8 mouse cellular contexts compared by ENCODE assay signal in genomic region chr17:51833578-51834361, GRCm38 (mm10). TPM values are rescaled to one million over a fixed set of nuclear protein-coding genes. Genes with fewer than 3 reads are reported as not detected.
DNase-seq lines count a peak whose midpoint lies in the region; ATAC-seq and TF ChIP-seq lines count a peak whose summit lies in the region.

No protein-coding gene starts in this region.

- H3K27me3 ChIP-seq in embryonic facial prominence, embryonic 12.5 days = peaks cover 51% of the 10 kb centered on the region
- H3K27me3 ChIP-seq in limb, embryonic 10.5 days (ENCODE audit: low read depth, poor library complexity, severe bottlenecking) = peaks cover 78% of the 10 kb centered on the region

- TF ChIP-seq POLR2A in olfactory bulb, adult 2 months (IDR thresholded peaks at IDR 0.05; ENCODE audit: insufficient read depth, low read depth, low read length) = no peak

- H3K9ac ChIP-seq in embryonic facial prominence, embryonic 12.5 days = no peak overlapping the region

- ATAC-seq in embryonic facial prominence, embryonic 12.5 days (ENCODE audit: insufficient number of reproducible peaks, insufficient read depth, low FRiP score, low TSS enrichment) = no peak

- peaks cover 10% of the 10 kb centered on the region; the same call in 1 of the 2 replicates for H3K4me1 ChIP-seq in embryonic facial prominence, embryonic 12.5 days
- H3K4me1 ChIP-seq in limb, embryonic 10.5 days = peaks cover 25% of the 10 kb centered on the region
- H3K4me1 ChIP-seq in olfactory bulb, adult 2 months (ENCODE audit: control insufficient read depth, insufficient read depth, low read length) = peaks cover 19% of the 10 kb centered on the region

- no peaks in the 10 kb centered on the region for H3K36me3 ChIP-seq in embryonic facial prominence, embryonic 12.5 days
- H3K36me3 ChIP-seq in limb, embryonic 10.5 days = no peaks in the 10 kb centered on the region

- 2% methylated on average over 16 of the region's 16 CpGs for WGBS in embryonic facial prominence, embryonic 12.5 days
- WGBS in limb, embryonic 10.5 days = 2% methylated on average over 16 of the region's 16 CpGs
- WGBS in olfactory bulb, adult 2 months = 6% methylated on average over 16 of the region's 16 CpGs

- H3K27ac ChIP-seq in left cerebral cortex, adult 2 months = peak overlapping the region; percentile 63
- no peak overlapping the region for H3K27ac ChIP-seq in embryonic facial prominence, embryonic 12.5 days
- no peak overlapping the region for H3K27ac ChIP-seq in limb, embryonic 10.5 days
- H3K27ac ChIP-seq in olfactory bulb, adult 2 months (ENCODE audit: insufficient read depth, low read depth, low read length) = no peak overlapping the region

- no peak for TF ChIP-seq CTCF in left cerebral cortex, adult 2 months (IDR thresholded peaks at IDR 0.05)
- TF ChIP-seq CTCF in olfactory bulb, adult 2 months (IDR thresholded peaks at IDR 0.05; ENCODE audit: insufficient read depth, low read depth, low read length) = no peak

- peak overlapping the region; percentile 77 for H3K4me3 ChIP-seq in left cerebral cortex, adult 2 months
- peak overlapping the region; percentile 56 for H3K4me3 ChIP-seq in embryonic facial prominence, embryonic 12.5 days
- H3K4me3 ChIP-seq in limb, embryonic 10.5 days = peak overlapping the region; percentile 68
- H3K4me3 ChIP-seq in olfactory bulb, adult 2 months (ENCODE audit: insufficient read depth, low read depth, low read length) = peak overlapping the region; percentile 90

- DNase-seq in left cerebral cortex, adult 2 months (ENCODE audit: extremely low spot score in 1 of 2, low spot score in 2 of 2) = no peak
- DNase-seq in left cerebral cortex, postnatal 10 days (ENCODE audit: extremely low spot score in 1 of 2, low spot score in 2 of 2) = no peak
- DNase-seq in limb, embryonic 10.5 days (ENCODE audit: low spot score) = no peak
- DNase-seq in right cerebral cortex, adult 18-20 months = no peak
- no peak for DNase-seq in gastrocnemius, postnatal 14 days
- DNase-seq in left cerebral cortex, adult 9 months (ENCODE audit: low spot score in 2 of 2) = no peak

- H3K9me3 ChIP-seq in embryonic facial prominence, embryonic 12.5 days = no peaks in the 10 kb centered on the region
- no peaks in the 10 kb centered on the region for H3K9me3 ChIP-seq in limb, embryonic 10.5 days (replicated peaks)

- intact Hi-C loops in left cerebral cortex, adult 2 months (cut with DNase I) = loop anchor here (1.0 to 5.0 kb wide), 5 partner anchors 20 to 651 kb away; no protein-coding TSS in a partner anchor
- intact Hi-C loops in left cerebral cortex, postnatal 10 days (cut with DNase I) = loop anchor here (5.0 kb wide), 2 partner anchors 129 to 624 kb away; no protein-coding TSS in a partner anchor
- intact Hi-C loops in gastrocnemius, postnatal 14 days (cut with DNase I; ENCODE audit: low total_unique reads) = no loop called here

- peak overlapping the region; percentile 95 for H3K4me2 ChIP-seq in embryonic facial prominence, embryonic 12.5 days (replicated peaks)

RNA-seq across cellular contexts. Expression of gene Satb1, which starts 0.7 kb away (rescaled TPM):
- 100 to 1,000 TPM; 127 to 132 TPM for total RNA-seq in left cerebral cortex, adult 2 months (2021)
- 100 to 1,000 TPM; 144 to 153 TPM for total RNA-seq in left cerebral cortex, postnatal 10 days (2021)
- polyA plus RNA-seq in embryonic facial prominence, embryonic 12.5 days (2016; fragmentation: Nextera tagmentation; extraction: Ambion mirVana) = 19.7 and 20.3 TPM in 2 replicates
- 9.4 and 11.0 TPM in 2 replicates for polyA plus RNA-seq in limb, embryonic 10.5 days (2016; fragmentation: Nextera tagmentation; extraction: Ambion mirVana)
- 495 and 851 TPM in 2 replicates for polyA plus RNA-seq in olfactory bulb, adult 2 months (2012; ENCODE audit: insufficient read depth, insufficient read length, low replicate concordance, missing spikeins)
- 10 to 100 TPM; 58.6 to 67.1 TPM for total RNA-seq in gastrocnemius, postnatal 14 days (2021)
